Mouse (Mus musculus) olfactory bulb, adult 2 months (tissue): ENCODE data around the gene Hspb6.

Experiments
- CTCF ChIP-seq: fragments of 200-500 bp; IDR thresholded peaks from 2 replicates; pipeline ENCODE4 v1.5.1; 2012; ENCODE audit warnings: low read depth, mild to moderate bottlenecking, low read length, moderate library complexity; ENCODE audit not compliant: insufficient read depth
- POLR2A ChIP-seq: fragments of 200-500 bp; IDR thresholded peaks from 2 replicates; pipeline ENCODE4 v1.6.1; 2012; ENCODE audit warnings: mild to moderate bottlenecking, low read depth, low read length, moderate library complexity; ENCODE audit not compliant: insufficient read depth

DNA sequence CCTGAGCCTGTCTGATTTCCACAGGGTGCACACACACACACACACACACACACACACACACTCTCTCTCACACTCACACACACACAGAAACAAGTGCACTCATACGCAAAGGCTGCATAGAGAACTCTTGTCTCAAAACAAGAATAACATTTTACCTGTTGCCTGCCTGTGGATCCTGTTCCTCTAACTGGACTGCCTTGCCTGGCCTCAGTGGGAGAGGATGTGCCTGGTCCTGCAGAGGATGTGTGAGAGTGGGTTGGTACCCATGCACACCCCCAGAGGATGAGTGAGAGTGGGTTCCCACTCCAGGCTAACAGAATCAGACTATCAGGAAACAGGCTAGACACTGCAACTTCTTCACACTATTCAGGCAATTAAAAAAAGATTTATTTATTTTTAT lies 1.4 kb upstream of the Hspb6 start:
- no peak for TF ChIP-seq CTCF
- TF ChIP-seq POLR2A = no peak
